Mouse (Mus musculus) adrenal gland, postnatal 4 days (tissue): ENCODE measurements at regions not wholly inside any gene's neighbourhood (a gene's known extent, or its start where the extent isn't known, plus 50 kb on each side); places are given as distances from the start of the nearest gene placed in this dataset.
"Not testable (repeated sequence)": the region's sequence is repeated elsewhere in the genome, so short reads cannot be mapped to it uniquely, and the experiment has no call there.

ENCODE experiments used
- DNase-seq, 2 experiments: peaks; one replicate each; pipeline ENCODE4 v3.0.0; 2021 to 2022; ENCODE audit warnings: low spot score in 2 of 2, mixed read lengths in 2 of 2

DNA sequence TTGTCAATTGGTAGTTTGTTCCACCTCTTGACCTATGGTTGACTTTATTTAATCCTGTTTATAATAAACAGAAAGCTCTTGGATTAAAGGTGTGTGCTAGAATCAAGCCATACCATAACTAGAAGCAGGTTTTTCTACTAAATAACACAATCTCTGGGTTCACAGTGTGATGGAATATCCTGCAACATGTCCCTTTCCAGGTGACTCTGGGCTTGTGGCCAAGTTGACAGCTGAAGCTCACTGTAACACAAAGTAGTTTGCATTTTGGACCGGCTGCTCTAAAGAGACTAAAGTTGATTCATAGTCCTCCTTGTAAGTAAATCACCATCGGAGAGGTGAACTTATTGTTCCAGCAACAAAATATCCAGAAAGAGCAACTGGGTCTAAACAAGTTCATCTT is 149.3 kb upstream of the Kctd3 start:
- DNase-seq: no peak

DNA sequence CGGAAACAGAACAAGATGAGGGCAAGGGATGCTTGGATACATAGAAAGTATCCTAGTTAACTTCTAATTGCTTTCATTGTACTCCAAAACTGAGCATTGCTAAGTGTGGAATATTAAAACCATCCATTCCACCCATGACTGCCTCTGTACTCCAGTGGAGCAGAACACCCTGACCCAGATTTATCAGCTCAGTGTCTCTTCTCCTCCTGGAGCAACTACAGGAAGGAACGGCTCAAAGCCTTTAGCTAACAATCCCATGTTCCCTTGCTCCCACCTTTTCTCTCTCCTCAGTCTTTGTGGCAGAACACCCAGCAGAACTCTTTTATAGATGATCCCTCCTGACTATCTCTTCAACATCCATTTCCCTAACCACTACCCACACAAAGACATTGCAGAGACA is 146.7 kb upstream of the Kctd3 start:
- DNase-seq: no peak

DNA sequence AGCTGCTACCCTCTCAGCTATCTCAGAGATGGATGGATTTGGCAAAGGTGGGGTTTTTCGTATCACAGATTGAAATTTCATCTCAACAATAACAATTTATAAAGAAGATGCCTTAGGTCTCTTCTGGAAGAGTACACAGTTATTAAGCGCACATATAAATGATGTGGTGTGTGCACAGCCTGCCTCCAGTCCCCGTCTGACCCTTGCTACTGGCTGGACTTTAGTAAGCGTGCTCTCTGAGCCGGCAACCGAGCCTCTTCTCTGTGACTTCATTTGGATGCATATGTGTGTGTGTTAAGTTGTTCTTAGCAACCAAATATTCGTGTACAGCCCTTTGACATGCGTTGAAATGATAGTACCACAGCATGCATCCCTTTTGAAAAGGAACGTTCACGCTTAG is 145.5 kb upstream of the Kctd3 start:
- DNase-seq: no peak

- no peak for DNase-seq
Observed at GRCm38 (mm10) chr1:189142982-189143451, 135.4 kb upstream of the Kctd3 start.

DNA sequence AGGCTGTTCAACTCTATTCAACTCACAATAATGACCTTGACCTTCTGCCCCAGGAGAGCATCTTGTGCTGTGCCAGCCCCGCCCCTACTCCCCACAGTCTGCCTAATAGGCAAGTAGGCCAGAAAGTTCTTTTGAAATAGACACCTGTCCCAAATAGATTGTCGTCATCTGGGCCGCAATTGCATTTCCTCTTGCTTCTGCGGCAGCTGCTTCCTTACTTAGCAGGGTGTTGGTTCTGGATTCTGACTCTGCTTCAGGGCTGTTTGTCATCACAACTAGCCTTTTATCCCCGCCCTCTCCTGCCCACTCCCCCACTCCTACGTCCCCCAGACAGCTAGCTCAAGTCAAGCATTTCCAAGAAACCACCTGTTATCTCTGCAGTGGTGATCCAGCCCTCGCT is 134.9 kb upstream of the Kctd3 start:
- DNase-seq: no peak

- DNase-seq: no peak
Observed at GRCm38 (mm10) chr1:189141694-189142093, 134.1 kb upstream of the Kctd3 start.

GRCm38 (mm10) chr1:189136731-189137385 is 129.2 kb upstream of the Kctd3 start:
- no peak for DNase-seq

DNA sequence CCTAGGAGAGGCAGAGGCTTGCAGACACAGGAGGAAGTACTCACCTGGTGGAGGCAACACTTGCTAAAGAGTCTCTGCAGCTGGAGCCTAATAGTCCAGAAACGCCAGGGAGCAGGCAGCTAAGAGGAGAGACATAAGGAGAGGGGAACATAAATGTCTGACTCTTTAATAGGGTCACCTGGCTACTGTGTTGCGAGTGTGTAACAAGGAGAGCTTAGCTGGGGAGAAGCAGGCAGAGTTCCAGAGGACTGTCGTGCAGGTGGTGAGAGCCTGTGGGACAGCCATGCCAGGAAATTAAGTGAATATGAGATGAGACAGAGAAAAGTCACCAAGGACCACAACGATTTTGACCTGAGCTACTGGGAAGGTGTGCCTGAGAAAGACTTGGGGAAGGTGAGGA is 128.2 kb upstream of the Kctd3 start:
- no peak for DNase-seq

DNA sequence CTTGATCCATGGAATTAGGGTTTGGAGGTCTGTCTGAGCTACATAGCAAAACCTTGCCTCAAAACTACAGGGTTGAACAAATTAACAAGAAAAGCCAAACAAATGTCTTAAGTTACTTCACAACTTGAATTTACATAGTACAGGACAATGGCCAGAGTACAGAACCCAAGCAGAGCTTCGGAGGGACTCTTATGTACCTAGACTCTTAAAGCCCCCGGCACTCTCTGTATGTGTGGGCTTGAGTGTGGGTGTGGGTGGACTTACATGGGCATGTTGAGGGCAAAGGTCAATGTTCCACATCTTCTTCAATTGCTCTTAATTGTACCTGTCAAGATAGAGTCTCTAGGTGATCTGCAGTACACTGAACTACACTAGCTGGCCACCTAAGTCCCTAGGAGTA is 121.1 kb upstream of the Kctd3 start:
- no peak for DNase-seq

GRCm38 (mm10) chr1:189128246-189128645 is 120.6 kb upstream of the Kctd3 start:
- not testable (repeated sequence) for DNase-seq

DNA sequence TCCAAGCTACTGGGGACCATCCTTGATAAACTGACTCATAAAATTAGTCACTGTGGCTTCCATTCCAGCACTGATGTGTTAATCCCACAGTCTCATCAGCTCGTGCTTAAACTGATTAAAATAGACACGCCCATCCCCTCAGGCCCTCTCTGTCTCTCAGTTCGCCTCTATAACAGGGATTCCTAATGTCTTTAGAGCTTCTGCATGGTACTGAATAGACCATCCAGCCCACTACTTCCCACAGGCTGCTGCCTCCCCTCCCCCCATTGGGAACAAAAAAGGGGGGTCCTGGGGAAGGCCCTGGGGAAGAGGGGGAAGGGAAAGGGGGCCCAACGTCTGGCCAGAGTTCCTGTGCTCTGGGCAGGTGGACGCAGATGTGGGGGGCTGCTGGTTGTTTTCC is 119.7 kb upstream of the Kctd3 start:
- DNase-seq: no peak

- DNase-seq: no peak
Observed at GRCm38 (mm10) chr1:189119941-189120735, 112.5 kb upstream of the Kctd3 start.

DNA sequence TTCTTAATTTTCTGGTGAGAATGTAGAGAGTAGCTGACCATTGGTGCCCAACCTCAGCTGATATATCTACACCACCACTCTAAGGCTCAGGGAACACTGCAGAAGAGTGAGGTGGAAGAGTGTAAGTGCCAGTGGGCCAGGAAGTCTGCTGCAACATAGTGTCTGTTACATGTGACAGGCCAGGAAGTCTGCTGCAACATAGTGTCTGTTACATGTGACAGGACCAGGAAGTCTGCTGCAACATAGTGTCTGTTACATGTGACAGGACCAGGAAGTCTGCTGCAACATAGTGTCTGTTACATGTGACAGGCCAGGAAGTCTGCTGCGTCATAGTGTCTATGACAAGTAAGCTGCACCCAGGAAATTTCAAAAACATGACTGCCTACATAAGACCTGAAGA is 111.4 kb upstream of the Kctd3 start:
- DNase-seq: not testable (repeated sequence)

DNA sequence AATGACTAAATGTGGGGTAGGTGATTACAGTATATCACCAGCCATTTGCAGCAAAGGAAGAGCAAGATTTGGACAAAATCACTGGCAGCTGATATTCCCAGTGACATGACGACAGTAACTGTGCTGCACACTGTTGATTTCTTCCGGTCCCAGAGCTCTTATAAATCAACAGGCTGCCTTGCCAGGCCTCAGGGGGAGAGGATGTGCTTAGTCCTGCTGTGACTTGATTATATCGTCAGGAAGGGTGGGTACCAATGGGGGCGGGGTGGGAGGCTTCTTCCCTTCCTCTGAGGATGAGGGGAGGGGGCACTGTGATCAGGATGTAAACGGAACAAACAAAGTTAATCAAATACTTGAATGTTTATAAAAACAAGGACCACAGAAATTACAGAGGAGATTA is 110.9 kb upstream of the Kctd3 start:
- no peak for DNase-seq

GRCm38 (mm10) chr1:189115914-189116313 is 108.3 kb upstream of the Kctd3 start:
- DNase-seq: no peak

- DNase-seq: no peak
Observed at GRCm38 (mm10) chr1:189115279-189115678, 107.6 kb upstream of the Kctd3 start.

GRCm38 (mm10) chr1:189108260-189109035 is 100.8 kb upstream of the Kctd3 start:
- no peak for DNase-seq

DNA sequence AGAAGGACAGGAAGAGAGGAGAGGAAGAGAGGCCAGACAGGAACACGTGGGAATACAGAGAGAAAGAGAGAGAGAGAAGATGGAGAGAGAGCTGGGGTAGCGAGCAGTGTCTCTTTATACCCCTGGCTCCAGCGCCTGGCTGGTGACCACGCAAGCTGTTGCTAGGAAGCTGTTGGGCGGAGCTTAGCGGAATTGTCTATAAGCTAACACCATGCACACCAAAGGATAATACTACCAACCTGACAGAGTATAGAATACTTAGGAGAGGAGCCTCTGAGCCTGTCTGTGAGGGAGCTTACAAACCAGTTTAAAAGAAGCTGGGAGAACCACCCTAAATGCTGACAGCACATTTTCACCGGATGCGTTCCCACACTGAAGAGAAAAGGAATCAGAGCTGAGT is 100.2 kb upstream of the Kctd3 start:
- no peak for DNase-seq

DNA sequence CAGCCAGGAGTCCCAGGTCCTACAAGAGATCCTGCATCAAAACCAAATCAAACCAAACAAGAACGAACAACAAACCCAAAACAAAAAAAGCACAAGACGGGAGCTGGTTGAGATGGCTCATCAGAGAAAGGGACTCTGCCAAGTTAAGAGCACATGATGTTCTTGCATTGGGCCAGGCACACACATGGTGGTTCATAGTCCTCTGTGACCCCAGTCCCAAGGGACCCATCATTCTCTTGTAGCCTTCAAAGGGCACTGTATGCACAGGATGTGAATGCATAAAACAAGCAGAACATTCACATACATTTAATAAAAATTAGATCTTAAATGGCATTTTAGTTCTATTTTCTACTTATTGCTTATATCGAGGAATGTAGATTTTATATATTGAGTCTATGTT is 99.5 kb upstream of the Kctd3 start:
- DNase-seq: no peak

- DNase-seq: no peak
Observed at GRCm38 (mm10) chr1:189105276-189105675, 97.6 kb upstream of the Kctd3 start.

DNA sequence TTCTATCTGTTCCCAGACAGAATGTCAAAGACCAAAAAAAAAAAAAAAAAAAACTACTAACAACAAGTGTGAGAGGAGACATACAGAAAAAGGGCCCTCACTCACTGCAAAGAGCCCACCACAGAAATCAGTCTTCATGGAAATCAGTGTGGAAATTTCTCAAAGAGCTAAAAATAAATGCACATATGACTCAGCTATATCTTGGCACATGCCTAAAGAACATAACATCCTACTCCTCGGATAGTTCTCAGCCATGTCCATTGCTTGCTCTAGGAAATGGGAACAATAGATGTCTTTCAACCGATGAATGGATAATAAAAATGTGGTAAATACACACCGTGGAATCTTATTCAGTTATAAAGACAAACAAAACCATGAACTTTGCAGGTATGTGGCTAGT is 95.1 kb upstream of the Kctd3 start:
- no peak for DNase-seq

DNA sequence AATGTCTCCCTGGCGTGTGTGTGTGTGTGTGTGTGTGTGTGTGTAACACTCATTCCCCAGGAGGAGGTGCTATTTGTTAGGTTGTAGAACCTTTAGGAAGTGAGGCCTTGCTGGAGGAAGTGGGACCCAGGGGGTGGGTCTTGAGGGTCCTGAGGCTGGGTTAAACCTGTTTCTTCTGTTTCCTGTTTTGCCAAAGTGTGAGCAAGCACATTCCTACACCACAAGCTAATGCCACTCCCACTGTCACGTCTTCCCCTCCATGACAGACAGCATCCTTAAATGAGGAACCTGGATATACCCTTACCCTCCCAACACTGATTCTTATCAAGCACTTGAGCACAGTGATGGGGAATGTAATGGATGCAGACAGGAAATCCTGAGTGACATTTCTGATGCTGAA is 91.5 kb upstream of the Kctd3 start:
- DNase-seq: no peak
